Mouse (Mus musculus): ENCODE data around the gene Pgc.

GRCm38 (mm10) chr17:47766407-47767043 lies 39.9 kb downstream of the Pgc start:
- TF ChIP-seq POLR2A (IDR thresholded peaks at IDR 0.05; ENCODE audit: insufficient read length, low read depth) (no peak), TCF12 (IDR thresholded peaks at IDR 0.05; ENCODE audit: insufficient read depth, poor library complexity, severe bottlenecking) (no peak), MYOD1 (IDR thresholded peaks at IDR 0.05; ENCODE audit: control insufficient read depth in 1 of 3, insufficient read length in 2 of 3, low read depth in 2 of 3) (no peak), MYOG (IDR thresholded peaks at IDR 0.05; ENCODE audit: control insufficient read depth in 1 of 3, insufficient read depth in 1 of 3, insufficient read length in 2 of 3, low read depth in 2 of 3) (no peak), E2F4 (IDR thresholded peaks at IDR 0.05; ENCODE audit: insufficient read depth) (no peak), USF1 (IDR thresholded peaks at IDR 0.05; ENCODE audit: low read depth) (no peak), SRF (IDR thresholded peaks at IDR 0.05; ENCODE audit: control insufficient read depth, insufficient read length, low read depth) (no peak), POLR2AphosphoS2 (IDR thresholded peaks at IDR 0.05; ENCODE audit: insufficient read length, low read depth) (no peak), MAX (IDR thresholded peaks at IDR 0.05; ENCODE audit: low read depth) (no peak)
